ENCODE assay signal across 18 mouse cellular contexts in genomic region chr14:13558117-13558516, GRCm38 (mm10).
DNase-seq lines count a peak whose midpoint lies in the region; ATAC-seq and TF ChIP-seq lines count a peak whose summit lies in the region.
"Had no signal": no experiment of that assay in that cellular context is flagged by ENCODE, and none has a peak within 500 bp of the region (broad histone marks: within the 10 kb centered on the region; RNA-seq: fewer than 3 reads in every experiment).

No protein-coding gene starts in this region.

- TF ChIP-seq CTCF in lung, embryonic 14.5 days (IDR thresholded peaks at IDR 0.05; ENCODE audit: low read depth), result no peak

- H3K27me3 ChIP-seq in lung, embryonic 14.5 days (ENCODE audit: insufficient read depth, low read length), result no peaks in the 10 kb centered on the region
- no peaks in the 10 kb centered on the region for H3K27me3 ChIP-seq in lung, embryonic 16.5 days (ENCODE audit: control insufficient read depth, insufficient read depth, low read depth, low read length)
- H3K27me3 ChIP-seq: embryonic facial prominence, embryonic 12.5 days; forebrain, embryonic 12.5 days; forebrain, embryonic 15.5 days had no signal

- no peak overlapping the region for H3K4me2 ChIP-seq in lung, embryonic 14.5 days
- H3K4me2 ChIP-seq in lung, embryonic 16.5 days (ENCODE audit: low read depth, low read length), result no peak overlapping the region
- H3K4me2 ChIP-seq: embryonic facial prominence, embryonic 12.5 days; forebrain, embryonic 12.5 days; forebrain, embryonic 15.5 days had no signal

- 56% methylated on average over 2 of the region's 2 CpGs for WGBS in lung, embryonic 14.5 days
- 32% methylated on average over 2 of the region's 2 CpGs for WGBS in lung, embryonic 16.5 days

- no peaks in the 10 kb centered on the region for H3K36me3 ChIP-seq in lung, embryonic 14.5 days (ENCODE audit: insufficient read depth)
- H3K36me3 ChIP-seq in lung, embryonic 16.5 days (ENCODE audit: control insufficient read depth, insufficient read depth, low read length), result no peaks in the 10 kb centered on the region
- H3K36me3 ChIP-seq: embryonic facial prominence, embryonic 10.5 days; embryonic facial prominence, embryonic 12.5 days; forebrain, embryonic 12.5 days; forebrain, embryonic 15.5 days had no signal

- no peak overlapping the region for H3K27ac ChIP-seq in lung, embryonic 14.5 days (ENCODE audit: low read depth)
- H3K27ac ChIP-seq in lung, embryonic 16.5 days (ENCODE audit: low read length), result no peak overlapping the region
- H3K27ac ChIP-seq: embryonic facial prominence, embryonic 10.5 days; embryonic facial prominence, embryonic 12.5 days; forebrain, embryonic 12.5 days; forebrain, embryonic 15.5 days had no signal

- H3K9me3 ChIP-seq in lung, embryonic 14.5 days (ENCODE audit: low read depth, low read length), result no peaks in the 10 kb centered on the region
- H3K9me3 ChIP-seq in lung, embryonic 16.5 days (ENCODE audit: control insufficient read depth, low read length), result no peaks in the 10 kb centered on the region
- H3K9me3 ChIP-seq: embryonic facial prominence, embryonic 10.5 days; embryonic facial prominence, embryonic 12.5 days; forebrain, embryonic 12.5 days; forebrain, embryonic 15.5 days had no signal

- ATAC-seq in lung, embryonic 14.5 days (ENCODE audit: insufficient read depth), result peak; percentile 57; the same call in 1 of the 2 replicates
- ATAC-seq in lung, embryonic 16.5 days (ENCODE audit: low read depth), result peak; percentile 61
- ATAC-seq: forebrain, embryonic 15.5 days; forebrain, postnatal 0 days had no signal

- peak; percentile 31 for DNase-seq in lung, embryonic 14.5 days
- no peak for DNase-seq in lung, postnatal 10 days
- no peak for DNase-seq in lung, postnatal 4 days
- no peak for DNase-seq in liver
- DNase-seq: adrenal gland, adult 2 months; adrenal gland, postnatal 10 days; adrenal gland, postnatal 25 days; cerebellum, adult 11-12 months; cerebellum, adult 2 months; cerebellum, adult 9-10 months; cerebellum, postnatal 10 days; cerebellum, postnatal 25 days; forebrain, postnatal 0 days had no signal

- H3K9ac ChIP-seq in lung, embryonic 14.5 days, result no peak overlapping the region
- H3K9ac ChIP-seq in lung, embryonic 16.5 days (ENCODE audit: low read length), result no peak overlapping the region
- H3K9ac ChIP-seq: embryonic facial prominence, embryonic 12.5 days; forebrain, embryonic 12.5 days; forebrain, embryonic 15.5 days; forebrain, postnatal 0 days had no signal

- no peaks in the 10 kb centered on the region for H3K4me1 ChIP-seq in lung, embryonic 14.5 days (ENCODE audit: insufficient read depth)
- H3K4me1 ChIP-seq in lung, embryonic 16.5 days (replicated peaks; ENCODE audit: control insufficient read depth, insufficient read depth, low read length), result no peaks in the 10 kb centered on the region
- H3K4me1 ChIP-seq: embryonic facial prominence, embryonic 10.5 days; embryonic facial prominence, embryonic 12.5 days; forebrain, embryonic 12.5 days; forebrain, embryonic 15.5 days had no signal

- H3K4me3 ChIP-seq in lung, embryonic 14.5 days (ENCODE audit: low read depth, low read length), result no peak overlapping the region
- no peak overlapping the region for H3K4me3 ChIP-seq in lung, embryonic 16.5 days (ENCODE audit: low read length)
- H3K4me3 ChIP-seq: embryonic facial prominence, embryonic 10.5 days; embryonic facial prominence, embryonic 12.5 days; forebrain, embryonic 12.5 days; forebrain, embryonic 15.5 days had no signal
